Mouse (Mus musculus): ENCODE data around the gene Tia1. TPM values are rescaled to one million over a fixed set of nuclear protein-coding genes. Genes with fewer than 3 reads are reported as not detected.

Gene Tia1
- total RNA-seq, 2 experiments from 2014 or later = 18.9 to 20.1 TPM

- intact Hi-C loops (cut with DNase I) = no loop called here
- no peak for DNase-seq
Observed at GRCm38 (mm10) chr6:86419239-86419638, 15.2 kb downstream of the Tia1 start.

- intact Hi-C loops (cut with DNase I) = no loop called here
Observed at GRCm38 (mm10) chr6:86420491-86420890, 16.5 kb downstream of the Tia1 start.

GRCm38 (mm10) chr6:86426358-86426757 is 22.3 kb downstream of the Tia1 start, which contains the start of gene Gm44790:
Gene Gm44790 (plus strand): TSS chr6:86426658.
- DNase-seq = no peak
- intact Hi-C loops (cut with DNase I) = no loop called here

More at GRCm38 (mm10) chr6:86420491-86420890, 16.5 kb downstream of the Tia1 start:
- DNase-seq = no peak

GRCm38 (mm10) chr6:86431531-86431930 is 27.5 kb downstream of the Tia1 start:
- intact Hi-C loops (cut with DNase I) = no loop called here
- DNase-seq = no peak

GRCm38 (mm10) chr6:86433696-86434095 is 29.7 kb downstream of the Tia1 start:
- no peak for DNase-seq
- intact Hi-C loops (cut with DNase I) = no loop called here

- intact Hi-C loops (cut with DNase I) = no loop called here
- DNase-seq = no peak
Observed at GRCm38 (mm10) chr6:86437711-86438110, 33.7 kb downstream of the Tia1 start.

- intact Hi-C loops (cut with DNase I) = no loop called here
- peak; percentile 87 to 96 for DNase-seq
Observed at GRCm38 (mm10) chr6:86438272-86439118, 34.5 kb downstream of the Tia1 start, which contains the start of gene C87436. Gene C87436 (plus strand): TSS chr6:86438374.

GRCm38 (mm10) chr6:86439119-86439496 is 35.1 kb downstream of the Tia1 start:
- no peak for DNase-seq
- intact Hi-C loops (cut with DNase I) = no loop called here

- no peak for DNase-seq
- intact Hi-C loops (cut with DNase I) = no loop called here
Observed at GRCm38 (mm10) chr6:86439531-86439930, 35.5 kb downstream of the Tia1 start.

GRCm38 (mm10) chr6:86441571-86441970 is 37.6 kb downstream of the Tia1 start:
- no peak for DNase-seq
- intact Hi-C loops (cut with DNase I) = no loop called here

- intact Hi-C loops (cut with DNase I) = no loop called here
- no peak for DNase-seq
Observed at GRCm38 (mm10) chr6:86445551-86445950, 41.5 kb downstream of the Tia1 start.

GRCm38 (mm10) chr6:86446927-86447568 is 43.0 kb downstream of the Tia1 start:
- intact Hi-C loops (cut with DNase I) = no loop called here
- no peak for DNase-seq

- intact Hi-C loops (cut with DNase I) = no loop called here
Observed at GRCm38 (mm10) chr6:86456727-86457126, 52.7 kb downstream of the Tia1 start.

GRCm38 (mm10) chr6:86463079-86463478 is 59.1 kb downstream of the Tia1 start:
- intact Hi-C loops (cut with DNase I) = no loop called here
- no peak for DNase-seq

More at GRCm38 (mm10) chr6:86456727-86457126, 52.7 kb downstream of the Tia1 start:
- no peak for DNase-seq

GRCm38 (mm10) chr6:86471317-86471716 is 67.3 kb downstream of the Tia1 start:
- DNase-seq = no peak
- intact Hi-C loops (cut with DNase I) = no loop called here

GRCm38 (mm10) chr6:86471760-86472099 is 67.7 kb downstream of the Tia1 start:
- intact Hi-C loops (cut with DNase I) = loop anchor here (1.0 kb wide), 1 partner anchor 55 kb away; the partner anchor contains the start of gene Pcbp1
- DNase-seq = no peak

- DNase-seq = peak; percentile 99 to 100
- intact Hi-C loops (cut with DNase I) = loop anchor here (1.0 kb wide), 1 partner anchor 54 kb away; the partner anchor contains the start of gene Pcbp1
Observed at GRCm38 (mm10) chr6:86472100-86472955, 68.3 kb downstream of the Tia1 start.

- no peak for DNase-seq
- intact Hi-C loops (cut with DNase I) = no loop called here
Observed at GRCm38 (mm10) chr6:86473077-86473476, 69.1 kb downstream of the Tia1 start.

- no peak for DNase-seq
- intact Hi-C loops (cut with DNase I) = no loop called here
Observed at GRCm38 (mm10) chr6:86474072-86474471, 70.1 kb downstream of the Tia1 start.

- no peak for DNase-seq
- intact Hi-C loops (cut with DNase I) = no loop called here
Observed at GRCm38 (mm10) chr6:86474646-86475181, 70.7 kb downstream of the Tia1 start.

Measured in gastrocnemius, postnatal 36 days (tissue).